Mouse (Mus musculus) small intestine, adult 2 months (tissue): ENCODE measurements at regions not wholly inside any gene's neighbourhood (a gene's known extent, or its start where the extent isn't known, plus 50 kb on each side); places are given as distances from the start of the nearest gene placed in this dataset.
A peak's percentile ranks its signal among the peaks of the same experiment; 100 is the strongest.

ENCODE experiments used
- H3K27ac ChIP-seq: fragments of 200-500 bp; 2 replicates; pipeline ENCODE4 v1.5.1; 2012; ENCODE audit warnings: low read depth, low read length, control low read depth, inconsistent platforms; ENCODE audit not compliant: insufficient read depth
- H3K27me3 ChIP-seq: fragments of 200-500 bp; 2 replicates; pipeline ENCODE4 v1.6.1; 2012; ENCODE audit warnings: mild to moderate bottlenecking, moderate library complexity, low read length, inconsistent platforms; ENCODE audit not compliant: control insufficient read depth, insufficient read depth
- H3K36me3 ChIP-seq: fragments of 200-500 bp; 2 replicates; pipeline ENCODE4 v1.6.1; 2012; ENCODE audit warnings: mild to moderate bottlenecking, low read length, control low read depth, inconsistent platforms; ENCODE audit not compliant: control insufficient read depth, insufficient read depth
- H3K4me1 ChIP-seq: fragments of 200-500 bp; 2 replicates; pipeline ENCODE4 v1.6.1; 2012; ENCODE audit warnings: low read length, inconsistent platforms, mixed read lengths; ENCODE audit not compliant: control insufficient read depth, insufficient read depth, insufficient read length
- H3K4me3 ChIP-seq: fragments of 200-500 bp; 2 replicates; pipeline ENCODE4 v1.5.1; 2012; ENCODE audit warnings: low read depth, mild to moderate bottlenecking, control low read depth, inconsistent platforms, low read length, moderate library complexity
- CTCF ChIP-seq: fragments of 200-500 bp; IDR thresholded peaks from 2 replicates; pipeline ENCODE4 v1.5.1; 2012; ENCODE audit warnings: low read depth, mild to moderate bottlenecking, control low read depth, inconsistent platforms, low read length, moderate library complexity, mixed read lengths; ENCODE audit not compliant: insufficient replicate concordance, insufficient read length; ENCODE audit errors: extremely low read depth
- POLR2A ChIP-seq: fragments of 200-500 bp; IDR thresholded peaks from 2 replicates; pipeline ENCODE4 v1.6.1; 2012; ENCODE audit warnings: low read depth, mild to moderate bottlenecking, control low read depth, inconsistent platforms, low read length, moderate library complexity
- WGBS: fragments of 180-500 bp; shearing (Covaris S2); methylation state at CpG from one replicate; pipeline ENCODE4 v1.1.7; 2018; 5-methylcytosine and 5-hydroxymethylcytosine counted together

- no peak for TF ChIP-seq POLR2A
- no peak for TF ChIP-seq CTCF
- Histone ChIP-seq H3K4me1 (no peaks in the 10 kb centered on the region), H3K4me3 (no peak overlapping the region), H3K36me3 (no peaks in the 10 kb centered on the region), H3K27ac (no peak overlapping the region), H3K27me3 (no peaks in the 10 kb centered on the region)
- 75% methylated on average over 2 of the region's 2 CpGs for WGBS
These were observed 157.2 kb downstream of the Cog6 start for GRCm38 (mm10) chr3:52859848-52860247.

DNA sequence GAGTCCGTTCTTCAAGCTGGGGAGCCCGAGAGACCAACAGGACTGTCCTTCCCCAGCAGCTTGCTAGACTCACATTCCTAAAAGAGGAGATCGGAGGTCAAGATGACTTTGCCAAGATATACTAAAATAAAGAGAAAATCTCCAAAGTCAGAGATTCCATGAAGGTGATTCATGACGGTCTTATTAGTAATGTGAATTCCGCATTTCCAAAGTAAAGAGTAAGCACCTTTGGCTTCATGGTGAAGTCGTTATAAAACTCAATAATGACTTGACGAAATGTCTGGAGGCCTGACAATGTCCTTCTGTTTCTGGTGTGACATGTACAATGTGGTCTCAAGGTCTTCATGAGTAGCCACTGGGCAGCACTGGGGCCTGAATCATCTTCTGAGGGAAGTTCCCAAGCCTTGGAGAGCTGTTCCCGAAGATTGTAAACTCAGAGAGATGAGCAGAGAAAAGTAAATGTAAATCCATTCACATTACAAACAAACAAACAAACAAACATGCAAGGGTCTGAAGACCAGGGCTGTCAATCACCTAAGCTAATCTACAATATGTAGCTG is 157.7 kb downstream of the Cog6 start:
- no peak overlapping the region for H3K27ac ChIP-seq
- no peaks in the 10 kb centered on the region for H3K27me3 ChIP-seq
- 90% methylated on average over 8 of the region's 8 CpGs for WGBS
- H3K4me1 ChIP-seq, result no peaks in the 10 kb centered on the region
- no peak for TF ChIP-seq POLR2A
- TF ChIP-seq CTCF, result no peak
- no peak overlapping the region for H3K4me3 ChIP-seq
- H3K36me3 ChIP-seq, result no peaks in the 10 kb centered on the region

DNA sequence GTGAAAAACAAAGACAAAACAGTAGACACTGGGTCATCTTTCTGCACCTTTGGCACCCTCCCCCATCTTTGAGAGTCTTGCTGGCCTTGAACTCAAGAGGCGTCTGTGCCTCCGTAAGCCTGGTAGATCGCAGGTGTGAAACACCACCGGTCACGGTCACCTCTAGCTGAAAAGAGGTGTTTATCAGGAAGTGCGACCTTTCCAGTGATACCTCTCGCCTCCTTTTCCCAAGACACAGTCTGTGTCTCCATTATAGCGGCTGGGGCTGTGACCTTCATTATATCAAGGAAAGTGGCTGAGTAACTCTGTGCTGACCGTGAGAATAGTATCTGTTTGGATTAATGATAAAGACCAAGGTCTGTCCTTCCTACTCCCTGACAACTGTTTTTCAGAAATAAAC is 158.8 kb downstream of the Cog6 start:
- TF ChIP-seq POLR2A (no peak), CTCF (no peak)
- WGBS, result 85% methylated on average over 9 of the region's 9 CpGs
- Histone ChIP-seq H3K27ac (no peak overlapping the region), H3K4me3 (no peak overlapping the region), H3K27me3 (no peaks in the 10 kb centered on the region), H3K4me1 (no peaks in the 10 kb centered on the region), H3K36me3 (no peaks in the 10 kb centered on the region)

GRCm38 (mm10) chr3:52857076-52857475 is 160.0 kb downstream of the Cog6 start:
- no peak for TF ChIP-seq POLR2A
- no peak for TF ChIP-seq CTCF
- 40% methylated on average over 3 of the region's 3 CpGs for WGBS
- H3K27me3 ChIP-seq, result no peaks in the 10 kb centered on the region
- H3K27ac ChIP-seq, result no peak overlapping the region
- H3K4me3 ChIP-seq, result no peak overlapping the region
- H3K4me1 ChIP-seq, result no peaks in the 10 kb centered on the region
- H3K36me3 ChIP-seq, result no peaks in the 10 kb centered on the region

- H3K4me3 ChIP-seq, result no peak overlapping the region
- 89% methylated on average over 7 of the region's 7 CpGs for WGBS
- no peak overlapping the region for H3K27ac ChIP-seq
- no peaks in the 10 kb centered on the region for H3K36me3 ChIP-seq
- no peaks in the 10 kb centered on the region for H3K27me3 ChIP-seq
- TF ChIP-seq CTCF (no peak), POLR2A (no peak)
- no peaks in the 10 kb centered on the region for H3K4me1 ChIP-seq
These were observed 162.5 kb downstream of the Cog6 start for GRCm38 (mm10) chr3:52854560-52854959.

DNA sequence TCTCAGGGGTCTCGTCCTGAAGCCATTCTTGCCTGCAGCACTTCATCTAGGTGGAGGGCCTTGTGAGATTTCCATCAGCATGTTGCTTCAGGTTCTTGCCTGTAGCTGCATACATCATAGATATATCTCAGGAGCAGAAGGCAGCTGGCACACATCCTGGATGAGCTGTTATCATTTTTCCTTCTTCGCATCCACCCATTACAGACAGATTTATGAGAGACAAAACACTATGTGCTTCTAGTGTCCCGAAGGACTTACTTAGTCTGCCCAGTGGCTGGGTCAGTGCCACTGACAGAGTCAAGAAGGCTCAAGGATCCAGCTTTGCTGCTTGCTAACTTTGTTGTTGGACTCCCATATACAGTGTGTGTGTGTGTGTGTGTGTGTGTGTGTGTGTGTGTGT is 163.9 kb downstream of the Cog6 start:
- Histone ChIP-seq H3K27me3 (no peaks in the 10 kb centered on the region), H3K36me3 (no peaks in the 10 kb centered on the region), H3K4me3 (no peak overlapping the region), H3K4me1 (no peaks in the 10 kb centered on the region), H3K27ac (no peak overlapping the region)
- TF ChIP-seq POLR2A (no peak), CTCF (no peak)
- WGBS, result 73% methylated on average over 3 of the region's 3 CpGs

DNA sequence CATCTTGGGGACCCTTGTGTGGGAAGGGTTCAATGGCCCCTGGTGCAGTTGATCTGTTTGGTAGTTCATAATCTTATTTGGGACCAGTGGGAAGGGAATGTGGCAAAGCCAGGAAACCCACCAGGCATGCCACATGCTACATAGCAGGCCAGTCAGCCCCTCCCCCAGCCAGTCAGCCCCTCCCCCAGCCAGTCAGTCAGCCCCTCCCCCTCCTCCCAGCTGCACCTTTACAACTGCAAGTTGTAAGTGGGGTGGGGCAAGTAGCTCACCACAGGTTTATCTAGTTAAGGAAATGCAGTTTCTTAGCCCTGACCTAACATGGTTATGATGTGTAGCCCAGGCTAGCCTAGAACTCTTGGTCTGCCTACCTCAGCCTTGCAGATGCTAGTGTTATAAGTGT is 171.9 kb downstream of the Cog6 start:
- Histone ChIP-seq H3K4me1 (peaks cover under 1% of the 10 kb centered on the region; the same call in 1 of the 2 replicates), H3K27me3 (no peaks in the 10 kb centered on the region), H3K36me3 (no peaks in the 10 kb centered on the region), H3K27ac (no peak overlapping the region), H3K4me3 (no peak overlapping the region)
- TF ChIP-seq POLR2A (no peak), CTCF (no peak)

DNA sequence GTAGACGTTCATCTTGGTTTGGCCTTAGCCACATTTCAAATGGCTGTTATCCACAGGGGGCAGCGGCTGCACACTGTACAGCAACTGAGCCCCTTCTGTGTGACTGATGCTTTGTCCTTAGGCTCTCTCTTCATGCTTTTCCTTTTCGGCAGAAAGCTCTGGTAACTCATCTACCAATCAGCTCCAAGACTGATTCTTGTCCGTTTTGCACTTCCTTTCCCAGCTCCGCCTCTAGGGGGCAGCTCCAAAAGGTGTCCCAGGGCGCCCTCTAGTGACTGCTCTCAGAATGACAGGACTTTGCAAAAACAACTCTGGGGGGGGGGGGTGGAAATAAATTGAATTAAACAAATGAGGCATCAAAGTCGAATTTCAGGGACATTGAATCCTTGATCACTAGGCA is 173.0 kb downstream of the Cog6 start:
- Histone ChIP-seq H3K4me3 (no peak overlapping the region), H3K36me3 (no peaks in the 10 kb centered on the region), H3K4me1 (peaks cover 7% of the 10 kb centered on the region), H3K27ac (no peak overlapping the region), H3K27me3 (no peaks in the 10 kb centered on the region)
- TF ChIP-seq POLR2A, result no peak
- peak; percentile 100 for TF ChIP-seq CTCF
- WGBS, result 28% methylated on average over 7 of the region's 7 CpGs
